Mouse (Mus musculus) heart, embryonic 16.5 days (tissue): Measurements from ENCODE around the gene Plxnd1. TPM values are rescaled to one million over a fixed set of nuclear protein-coding genes. Genes with fewer than 3 reads are reported as not detected.

Experiments
- ATAC-seq: fragments of 200-750 bp; cut with Nextera tagmentation; replicated peaks from 2 replicates; pipeline ENCODE4 v1.8.0; 2017; ENCODE audit warnings: moderate number of reproducible peaks; ENCODE audit not compliant: insufficient read depth, low FRiP score; ENCODE audit errors: extremely low read depth
- H3K27ac ChIP-seq: fragments of 300-500 bp; sonication (generic); 2 replicates; pipeline ENCODE4 v1.5.1; 2014; ENCODE audit warnings: mild to moderate bottlenecking, low read length, control low read depth, moderate library complexity
- H3K27me3 ChIP-seq: fragments of 300-500 bp; sonication (generic); 2 replicates; pipeline ENCODE4 v1.6.1; 2014; ENCODE audit warnings: low read length, mixed read lengths; ENCODE audit not compliant: control insufficient read depth, insufficient read depth
- H3K36me3 ChIP-seq: fragments of 300-500 bp; sonication (generic); 2 replicates; pipeline ENCODE4 v1.6.1; 2014; ENCODE audit not compliant: control insufficient read depth, insufficient read depth
- H3K4me1 ChIP-seq: fragments of 300-500 bp; sonication (generic); 2 replicates; pipeline ENCODE4 v1.6.1; 2014; ENCODE audit warnings: low read length, mixed read lengths; ENCODE audit not compliant: control insufficient read depth, insufficient read depth
- H3K4me2 ChIP-seq: fragments of 300-500 bp; sonication (generic); 2 replicates; pipeline ENCODE4 v1.6.1; 2014; ENCODE audit warnings: low read depth, mild to moderate bottlenecking, control low read depth, low read length
- H3K4me3 ChIP-seq: fragments of 300-500 bp; sonication (generic); 2 replicates; pipeline ENCODE4 v1.5.1; 2014; ENCODE audit warnings: mild to moderate bottlenecking, control low read depth, low read length
- H3K9ac ChIP-seq: fragments of 300-500 bp; sonication (generic); 2 replicates; pipeline ENCODE4 v1.6.1; 2014; ENCODE audit warnings: low read length, control low read depth
- H3K9me3 ChIP-seq: fragments of 300-500 bp; sonication (generic); replicated peaks from 2 replicates; pipeline ENCODE4 v1.6.1; 2016; ENCODE audit warnings: low read length; ENCODE audit not compliant: control insufficient read depth
- WGBS: fragments of 180-500 bp; shearing (Covaris S2); extraction: QIAGEN DNeasy Blood & Tissue Kit; methylation state at CpG from one replicate; pipeline ENCODE4 v1.1.7; 2014; 5-methylcytosine and 5-hydroxymethylcytosine counted together
- polyA plus RNA-seq: library from polyadenylated mRNA; unstranded; fragments of >200 nt; fragmentation: Nextera tagmentation; extraction: Ambion mirVana; gene quantifications from 2 replicates; pipeline ENCODE4 v1.2.1, GENCODE M21; 2015

The Plxnd1 gene
- polyA plus RNA-seq, 1 experiment from 2014 or later = 46.0 TPM

GRCm38 (mm10) chr6:115969103-115969502 lies 25.7 kb downstream of the Plxnd1 start:
- Histone ChIP-seq H3K4me3 (no peak overlapping the region), H3K9ac (no peak overlapping the region), H3K27me3 (no peaks in the 10 kb centered on the region), H3K4me1 (peaks cover 25% of the 10 kb centered on the region), H3K9me3 (no peaks in the 10 kb centered on the region), H3K36me3 (no peaks in the 10 kb centered on the region), H3K27ac (no peak overlapping the region), H3K4me2 (no peak overlapping the region)
- WGBS = 64% methylated on average over 9 of the region's 9 CpGs
- no peak for ATAC-seq

GRCm38 (mm10) chr6:115968700-115969099 lies 26.1 kb downstream of the Plxnd1 start:
- H3K4me2 ChIP-seq = no peak overlapping the region
- H3K36me3 ChIP-seq = no peaks in the 10 kb centered on the region
- peaks cover 25% of the 10 kb centered on the region for H3K4me1 ChIP-seq
- no peak overlapping the region for H3K27ac ChIP-seq
- no peaks in the 10 kb centered on the region for H3K27me3 ChIP-seq
- H3K9me3 ChIP-seq = no peaks in the 10 kb centered on the region
- H3K4me3 ChIP-seq = no peak overlapping the region
- ATAC-seq = no peak
- 79% methylated on average over 6 of the region's 6 CpGs for WGBS
- H3K9ac ChIP-seq = no peak overlapping the region

- Histone ChIP-seq H3K4me3 (no peak overlapping the region), H3K27ac (no peak overlapping the region), H3K27me3 (no peaks in the 10 kb centered on the region), H3K4me1 (peaks cover 25% of the 10 kb centered on the region), H3K4me2 (no peak overlapping the region), H3K36me3 (no peaks in the 10 kb centered on the region; the same call in 1 of the 2 replicates), H3K9ac (no peak overlapping the region), H3K9me3 (no peaks in the 10 kb centered on the region)
- 77% methylated on average over 5 of the region's 5 CpGs for WGBS
- ATAC-seq = no peak
Measured at GRCm38 (mm10) chr6:115968086-115968485, 26.7 kb downstream of the Plxnd1 start.

DNA sequence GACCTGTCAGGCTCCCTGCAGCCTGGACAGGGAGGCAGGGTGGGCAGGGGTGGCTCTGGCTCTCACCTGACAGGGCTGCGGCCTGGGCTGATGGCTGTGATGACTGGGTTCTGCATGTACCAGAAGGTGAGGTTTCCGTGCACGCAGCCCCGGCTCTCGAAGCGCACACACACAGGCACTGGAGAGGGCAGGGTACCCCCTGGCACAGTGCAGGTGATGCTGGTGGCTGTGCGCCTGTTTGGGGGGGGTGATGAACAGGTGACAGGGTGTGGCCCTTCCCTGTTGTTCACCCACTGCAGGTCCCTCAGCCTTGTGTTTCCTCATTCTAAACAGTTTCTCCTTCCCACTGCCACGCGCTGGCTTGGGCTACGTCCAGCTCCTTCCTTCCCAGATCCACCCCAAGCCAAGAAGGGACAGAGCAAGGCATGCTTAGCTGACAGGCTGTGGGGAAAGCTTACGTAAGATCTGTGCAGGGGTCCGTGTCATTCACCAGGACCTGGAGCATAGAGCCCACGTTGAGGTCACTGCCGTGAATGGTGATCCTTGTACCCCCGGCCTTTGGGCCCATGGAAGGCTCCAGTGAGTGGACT lies 27.4 kb downstream of the Plxnd1 start:
- no peaks in the 10 kb centered on the region for H3K27me3 ChIP-seq
- no peaks in the 10 kb centered on the region for H3K9me3 ChIP-seq
- no peak overlapping the region for H3K4me2 ChIP-seq
- no peak overlapping the region for H3K4me3 ChIP-seq
- H3K27ac ChIP-seq = no peak overlapping the region
- 92% methylated on average over 15 of the region's 15 CpGs for WGBS
- H3K9ac ChIP-seq = no peak overlapping the region
- no peak for ATAC-seq
- H3K36me3 ChIP-seq = no peaks in the 10 kb centered on the region; the same call in 1 of the 2 replicates
- peaks cover 22% of the 10 kb centered on the region for H3K4me1 ChIP-seq

DNA sequence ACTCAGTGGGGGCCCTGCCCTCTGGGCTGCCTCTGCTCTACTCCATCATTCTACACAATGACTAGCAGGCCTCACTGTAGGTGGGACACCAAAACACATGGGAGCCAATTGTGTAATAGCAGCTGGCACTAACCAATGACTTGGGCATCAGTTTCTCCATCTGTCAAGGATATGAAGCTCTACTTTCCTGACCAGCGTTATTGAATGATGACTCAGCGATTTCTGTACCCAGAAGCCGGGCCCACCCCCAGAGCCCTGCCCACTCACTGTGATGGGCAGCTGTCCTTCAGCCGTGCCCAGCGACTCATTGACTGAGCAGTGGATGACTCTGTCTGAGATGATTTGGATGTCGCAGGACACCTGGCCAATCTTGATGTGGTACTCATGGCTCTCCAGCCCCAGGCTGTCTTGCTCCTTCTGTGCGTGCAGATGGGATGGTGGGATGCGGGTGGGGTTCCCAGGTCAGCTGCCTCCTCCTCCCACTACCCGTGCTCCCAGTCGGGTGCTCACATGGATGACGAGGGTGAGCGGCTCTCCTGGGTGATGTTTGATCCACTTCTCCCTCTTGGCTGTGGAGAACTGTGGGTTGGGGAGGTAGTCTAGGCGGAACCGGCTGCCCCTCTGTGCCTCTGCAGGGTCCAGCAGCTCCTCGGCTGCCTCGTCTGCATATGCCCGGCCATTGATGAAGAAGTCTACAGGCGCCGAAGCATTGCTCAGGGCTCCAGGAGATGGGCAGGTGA lies 28.4 kb downstream of the Plxnd1 start:
- Histone ChIP-seq H3K4me3 (no peak overlapping the region), H3K36me3 (no peaks in the 10 kb centered on the region; the same call in 1 of the 2 replicates), H3K4me2 (no peak overlapping the region), H3K9ac (no peak overlapping the region), H3K9me3 (no peaks in the 10 kb centered on the region), H3K27ac (no peak overlapping the region), H3K4me1 (peaks cover 12% of the 10 kb centered on the region), H3K27me3 (no peaks in the 10 kb centered on the region)
- 88% methylated on average over 19 of the region's 19 CpGs for WGBS
- ATAC-seq = no peak

DNA sequence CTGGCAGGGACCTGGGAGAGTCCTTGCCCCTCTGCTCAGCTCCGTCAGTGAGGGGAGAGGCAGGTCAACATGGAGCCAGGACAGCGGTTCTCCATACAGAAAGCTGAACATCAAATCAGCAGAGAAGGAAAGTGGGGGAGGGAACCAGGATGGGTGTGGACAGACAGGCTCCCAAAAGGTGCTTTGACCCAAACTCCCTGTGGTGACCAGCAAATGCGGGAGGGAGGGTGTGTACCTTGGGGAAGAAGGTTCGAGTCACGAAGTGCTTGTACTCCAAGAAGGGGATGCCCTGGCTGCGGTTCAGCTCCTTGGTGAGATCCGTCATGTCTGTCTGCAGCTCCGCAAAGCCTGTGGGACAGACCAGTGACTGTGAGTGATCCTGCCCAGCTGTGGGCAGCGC lies 31.1 kb downstream of the Plxnd1 start:
- ATAC-seq = no peak
- H3K9me3 ChIP-seq = no peaks in the 10 kb centered on the region
- H3K4me1 ChIP-seq = peaks cover 15% of the 10 kb centered on the region
- no peak overlapping the region for H3K4me3 ChIP-seq
- H3K4me2 ChIP-seq = no peak overlapping the region
- H3K36me3 ChIP-seq = peaks cover 6% of the 10 kb centered on the region; the same call in 1 of the 2 replicates
- no peak overlapping the region for H3K27ac ChIP-seq
- WGBS = 71% methylated on average over 9 of the region's 9 CpGs
- H3K27me3 ChIP-seq = no peaks in the 10 kb centered on the region
- no peak overlapping the region for H3K9ac ChIP-seq

DNA sequence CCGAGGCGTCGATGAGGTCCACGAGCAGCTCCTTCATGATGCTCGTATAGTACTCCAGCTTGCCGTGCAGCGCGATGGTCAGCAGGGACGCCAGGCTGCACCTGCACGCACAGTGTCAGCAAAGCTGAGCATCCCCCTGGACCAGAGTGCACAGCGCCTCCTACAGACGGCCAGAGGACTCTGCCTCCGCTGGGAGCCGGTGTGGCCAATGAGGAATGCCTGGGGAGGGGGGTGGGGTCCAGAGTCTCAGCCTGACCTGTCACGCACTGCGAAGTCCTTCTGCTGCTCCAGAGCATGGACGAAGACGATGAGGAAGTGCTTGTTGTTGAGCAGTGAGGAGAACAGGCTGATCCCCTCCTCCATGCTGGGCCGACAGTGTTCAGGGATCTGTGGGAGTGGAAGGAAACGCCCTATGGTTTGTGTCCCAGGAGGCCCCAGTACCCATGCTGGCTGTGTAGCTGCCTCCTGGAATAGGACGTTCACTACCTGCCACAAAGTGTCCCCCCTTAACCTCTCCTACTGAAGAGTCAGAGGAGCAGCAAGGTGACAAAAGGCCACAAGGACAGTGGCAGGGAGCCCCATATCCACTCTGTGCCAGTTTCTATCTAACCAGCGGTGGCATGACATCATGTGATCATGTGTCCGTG lies 32.2 kb downstream of the Plxnd1 start:
- Histone ChIP-seq H3K27me3 (no peaks in the 10 kb centered on the region), H3K4me3 (no peak overlapping the region), H3K9ac (0 out of 2 replicates have a peak overlapping the region, but pooled peaks have one; percentile 11), H3K4me1 (peaks cover 19% of the 10 kb centered on the region), H3K9me3 (no peaks in the 10 kb centered on the region), H3K4me2 (peak overlapping the region; percentile 19; the same call in 1 of the 2 replicates), H3K36me3 (peaks cover 6% of the 10 kb centered on the region; the same call in 1 of the 2 replicates), H3K27ac (no peak overlapping the region)
- ATAC-seq = no peak
- 49% methylated on average over 23 of the region's 23 CpGs for WGBS

DNA sequence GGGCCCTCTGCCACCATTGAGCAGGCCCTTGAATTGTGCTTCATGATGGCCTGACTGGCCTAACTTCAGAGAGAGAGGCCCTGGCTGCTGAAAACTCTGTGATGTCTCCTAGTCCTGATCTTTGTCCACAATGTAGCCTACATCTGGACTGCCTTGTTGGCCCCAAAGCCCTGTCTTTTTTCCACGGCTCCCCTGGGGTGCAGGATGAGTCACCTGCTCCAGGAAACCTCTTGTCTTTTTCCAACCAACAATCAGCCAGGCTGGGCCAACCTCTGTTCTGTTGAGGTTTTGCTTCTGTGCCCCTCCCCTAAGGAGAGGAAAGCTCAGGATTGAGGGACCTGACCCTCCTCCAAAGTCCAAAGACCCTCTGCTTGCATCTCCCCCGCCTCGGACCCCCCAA lies 33.1 kb downstream of the Plxnd1 start:
- H3K9me3 ChIP-seq = no peaks in the 10 kb centered on the region
- H3K9ac ChIP-seq = no peak overlapping the region
- peaks cover 6% of the 10 kb centered on the region; the same call in 1 of the 2 replicates for H3K36me3 ChIP-seq
- no peak overlapping the region for H3K4me2 ChIP-seq
- 85% methylated on average over 3 of the region's 3 CpGs for whole genome bisulfite sequencing
- peaks cover 27% of the 10 kb centered on the region for H3K4me1 ChIP-seq
- no peak overlapping the region for H3K27ac ChIP-seq
- no peak overlapping the region for H3K4me3 ChIP-seq
- ATAC-seq = no peak
- no peaks in the 10 kb centered on the region for H3K27me3 ChIP-seq

- Histone ChIP-seq H3K27me3 (no peaks in the 10 kb centered on the region), H3K9ac (no peak overlapping the region), H3K9me3 (no peaks in the 10 kb centered on the region), H3K4me3 (no peak overlapping the region), H3K4me2 (no peak overlapping the region), H3K4me1 (peaks cover 33% of the 10 kb centered on the region), H3K27ac (no peak overlapping the region), H3K36me3 (peaks cover 6% of the 10 kb centered on the region; the same call in 1 of the 2 replicates)
- ATAC-seq = no peak
- 89% methylated on average over 19 of the region's 19 CpGs for WGBS
Measured at GRCm38 (mm10) chr6:115960322-115960721, 34.5 kb downstream of the Plxnd1 start.
